Mouse (Mus musculus) lung, adult 10 weeks (tissue): ENCODE results near the gene Mlip. TPM values are rescaled to one million over a fixed set of nuclear protein-coding genes. Genes with fewer than 3 reads are reported as not detected.

Experiments
- polyA plus RNA-seq: library from polyadenylated mRNA; stranded (reverse); fragments of 350-450 nt; fragmentation: Illumina TruSeq; extraction: RNeasy Lipid Tissue Mini Kit (QIAGEN cat#74804); gene quantifications from one replicate; pipeline ENCODE4 v1.2.3, GENCODE M21; 2014; ENCODE audit warnings: low read depth, low replicate concordance; ENCODE audit not compliant: insufficient read depth

The Mlip gene
- 2.7 TPM for polyA plus RNA-seq

GRCm38 (mm10) chr9:77352432-77353175 lies at the start of gene Mlip:
Mlip (minus strand) TSS chr9:77352969.

Other genes starting within 250 kb of the Mlip start
- 14.0 TPM for gene Lrrc1, start 191.9 kb upstream of the Mlip start, polyA plus RNA-seq